8 mouse cellular contexts compared by ENCODE assay signal in genomic region chr12:16999146-16999545, GRCm38 (mm10). TPM values are rescaled to one million over a fixed set of nuclear protein-coding genes. Genes with fewer than 3 reads are reported as not detected.
DNase-seq lines count a peak whose midpoint lies in the region; ATAC-seq and TF ChIP-seq lines count a peak whose summit lies in the region.

No protein-coding gene starts in this region.

- intact Hi-C loops in left cerebral cortex, postnatal 25 days (cut with DNase I) = no loop called here

- no peak overlapping the region for H3K27ac ChIP-seq in thymus, adult 2 months (ENCODE audit: control insufficient read depth, insufficient read depth, low read length)
- H3K27ac ChIP-seq in forebrain, embryonic 11.5 days (ENCODE audit: low read depth, low read length) = no peak overlapping the region
- H3K27ac ChIP-seq in limb, embryonic 15.5 days = 0 out of 2 replicates have a peak overlapping the region, but pooled peaks have one; percentile 22
- no peak overlapping the region for H3K27ac ChIP-seq in small intestine, adult 2 months (ENCODE audit: insufficient read depth, low read depth, low read length)

- peaks cover 26% of the 10 kb centered on the region for H3K4me1 ChIP-seq in thymus, adult 2 months (replicated peaks; ENCODE audit: control insufficient read depth, insufficient read depth, low read length)
- H3K4me1 ChIP-seq in forebrain, embryonic 11.5 days (replicated peaks; ENCODE audit: control insufficient read depth, insufficient read depth, low read length) = no peaks in the 10 kb centered on the region
- H3K4me1 ChIP-seq in limb, embryonic 15.5 days = peaks cover 25% of the 10 kb centered on the region
- H3K4me1 ChIP-seq in small intestine, adult 2 months (ENCODE audit: control insufficient read depth, insufficient read depth, insufficient read length, low read length) = peaks cover 15% of the 10 kb centered on the region

- H3K9ac ChIP-seq in forebrain, embryonic 11.5 days (ENCODE audit: low read length) = no peak overlapping the region; the same call in 1 of the 2 replicates
- H3K9ac ChIP-seq in limb, embryonic 15.5 days = peak overlapping the region; percentile 35; the same call in 1 of the 2 replicates

- no peak for TF ChIP-seq CTCF in thymus, adult 2 months (IDR thresholded peaks at IDR 0.05; ENCODE audit: borderline replicate concordance, control insufficient read depth, extremely low read depth, insufficient read depth, low read length, poor library complexity)
- TF ChIP-seq CTCF in small intestine, adult 2 months (IDR thresholded peaks at IDR 0.05; ENCODE audit: extremely low read depth, insufficient read length, insufficient replicate concordance, low read depth, low read length) = no peak

- H3K9me3 ChIP-seq in forebrain, embryonic 11.5 days (ENCODE audit: control insufficient read depth, low read length) = no peaks in the 10 kb centered on the region
- H3K9me3 ChIP-seq in limb, embryonic 15.5 days = no peaks in the 10 kb centered on the region

- 13% methylated on average over 10 of the region's 10 CpGs for WGBS in thymus, adult 2 months
- WGBS in forebrain, embryonic 11.5 days = 6% methylated on average over 10 of the region's 10 CpGs
- 4% methylated on average over 10 of the region's 10 CpGs for WGBS in limb, embryonic 15.5 days
- 18% methylated on average over 10 of the region's 10 CpGs for WGBS in small intestine, adult 2 months

- peak overlapping the region; percentile 80 for H3K4me2 ChIP-seq in forebrain, embryonic 11.5 days (ENCODE audit: low read depth, low read length, severe bottlenecking)
- peak overlapping the region; percentile 77 for H3K4me2 ChIP-seq in limb, embryonic 15.5 days

- no peak for TF ChIP-seq POLR2A in thymus, adult 2 months (IDR thresholded peaks at IDR 0.05; ENCODE audit: control insufficient read depth, extremely low read depth, insufficient read depth, low read length, poor library complexity)
- TF ChIP-seq POLR2A in small intestine, adult 2 months (IDR thresholded peaks at IDR 0.05; ENCODE audit: low read depth, low read length) = no peak

- no peaks in the 10 kb centered on the region for H3K27me3 ChIP-seq in thymus, adult 2 months (ENCODE audit: control insufficient read depth, insufficient read depth, low read length)
- peaks cover 10% of the 10 kb centered on the region for H3K27me3 ChIP-seq in forebrain, embryonic 11.5 days (ENCODE audit: control insufficient read depth, insufficient read depth, low read length)
- 0 out of 2 replicates have a peak, but pooled peaks cover 9% of the 10 kb centered on the region for H3K27me3 ChIP-seq in limb, embryonic 15.5 days
- H3K27me3 ChIP-seq in small intestine, adult 2 months (ENCODE audit: control insufficient read depth, insufficient read depth, low read length) = no peaks in the 10 kb centered on the region

- ATAC-seq in forebrain, embryonic 11.5 days (replicated peaks; ENCODE audit: low FRiP score) = no peak
- no peak for ATAC-seq in limb, embryonic 15.5 days (ENCODE audit: insufficient number of reproducible peaks, low FRiP score, low TSS enrichment, low read depth)

- H3K4me3 ChIP-seq in thymus, adult 2 months (ENCODE audit: control insufficient read depth, insufficient read depth, low read length) = peak overlapping the region; percentile 84
- peak overlapping the region; percentile 48; the same call in 1 of the 2 replicates for H3K4me3 ChIP-seq in forebrain, embryonic 11.5 days (ENCODE audit: low read depth, low read length)
- peak overlapping the region; percentile 62 for H3K4me3 ChIP-seq in limb, embryonic 15.5 days
- H3K4me3 ChIP-seq in small intestine, adult 2 months (ENCODE audit: low read depth, low read length) = peak overlapping the region; percentile 78

- DNase-seq in thymus, adult 2 months = peak; percentile 26
- DNase-seq in thymus, postnatal 25 days = no peak
- DNase-seq in forebrain, embryonic 11.5 days (ENCODE audit: low spot score) = peak; percentile 52
- no peak for DNase-seq in left cerebral cortex, postnatal 25 days (ENCODE audit: low spot score in 2 of 2)
- DNase-seq in T-cell, adult 2 months (ENCODE audit: low spot score) = no peak
- DNase-seq in gastrocnemius, postnatal 25 days = no peak

- H3K36me3 ChIP-seq in thymus, adult 2 months (ENCODE audit: control insufficient read depth, insufficient read depth, low read length) = no peaks in the 10 kb centered on the region
- H3K36me3 ChIP-seq in forebrain, embryonic 11.5 days (ENCODE audit: control insufficient read depth, insufficient read depth, low read length) = no peaks in the 10 kb centered on the region
- no peaks in the 10 kb centered on the region for H3K36me3 ChIP-seq in limb, embryonic 15.5 days
- H3K36me3 ChIP-seq in small intestine, adult 2 months (ENCODE audit: control insufficient read depth, insufficient read depth, low read length) = 0 out of 2 replicates have a peak, but pooled peaks cover 4% of the 10 kb centered on the region

RNA-seq across cellular contexts. Expression of gene Pqlc3, which starts 1.1 kb away (rescaled TPM):
- polyA plus RNA-seq in thymus, adult 2 months (2012; rRNA removed) = 89.0 and 114 TPM in 2 replicates
- 3.5 and 4.8 TPM in 2 replicates for polyA plus RNA-seq in forebrain, embryonic 11.5 days (2014; fragmentation: Nextera tagmentation; extraction: Ambion mirVana)
- polyA plus RNA-seq in limb, embryonic 15.5 days (2015; fragmentation: Nextera tagmentation; extraction: Ambion mirVana) = 16.9 and 17.5 TPM in 2 replicates
- 67.4 and 68.2 TPM in 2 replicates for polyA plus RNA-seq in small intestine, adult 2 months (2012; rRNA removed)
- 1 to 10 TPM in 1 of 2 experiments, under 1 TPM in 1; 0.89 to 1.5 TPM for total RNA-seq in left cerebral cortex, postnatal 25 days (2021)
- 1 to 10 TPM; 1.4 to 1.5 TPM for total RNA-seq in gastrocnemius, postnatal 25 days (2021)

RNA-seq across cellular contexts. Expression of gene 2410004P03Rik, which starts 12.4 kb away (rescaled TPM):
- polyA plus RNA-seq in thymus, adult 2 months (2012; rRNA removed) = 1.1 TPM in 2 replicates
- 0.32 and 0.47 TPM in 2 replicates for polyA plus RNA-seq in forebrain, embryonic 11.5 days (2014; fragmentation: Nextera tagmentation; extraction: Ambion mirVana)
- polyA plus RNA-seq in limb, embryonic 15.5 days (2015; fragmentation: Nextera tagmentation; extraction: Ambion mirVana) = 0.65 and 0.77 TPM in 2 replicates
- polyA plus RNA-seq in small intestine, adult 2 months (2012; rRNA removed) = 0.05 and 0.06 TPM in 2 replicates
- total RNA-seq in left cerebral cortex, postnatal 25 days (2021) = under 1 TPM; 0.60 to 0.87 TPM
- not detected for total RNA-seq in gastrocnemius, postnatal 25 days (2021)

Comparison
In these comparisons a context has a peak if more than half of its experiments do, and no peak if none do; other contexts are left out.
1. DNase-seq: peak in thymus, adult 2 months (single experiment) and forebrain, embryonic 11.5 days (single experiment); none in thymus, postnatal 25 days (single experiment), left cerebral cortex, postnatal 25 days (0 of 2), T-cell, adult 2 months (single experiment) and gastrocnemius, postnatal 25 days (single experiment).
2. Peak in every context shown above with its lines, with median percentiles within 50 percentile points of each other: H3K4me3 ChIP-seq.